Mouse (Mus musculus) embryonic fibroblast, embryonic 13.5 days (primary cell): ENCODE results near the gene Lekr1.

Experiments
- CTCF ChIP-seq: IDR thresholded peaks from 2 replicates; pipeline ENCODE4 v1.5.1; 2011; ENCODE audit warnings: mild to moderate bottlenecking, control low read depth, low read length, moderate library complexity, borderline replicate concordance; ENCODE audit not compliant: insufficient read depth
- POLR2A ChIP-seq: IDR thresholded peaks from 2 replicates; pipeline ENCODE4 v1.6.1; 2011; ENCODE audit warnings: low read depth, mild to moderate bottlenecking, control low read depth, low read length, moderate library complexity

GRCm38 (mm10) chr3:65793561-65793960, 127.5 kb downstream of the Lekr1 start:
- no peak for TF ChIP-seq POLR2A
- no peak for TF ChIP-seq CTCF
